Mouse (Mus musculus) liver, embryonic 14.5 days (tissue): ENCODE measurements around the gene Sipa1. TPM values are rescaled to one million over a fixed set of nuclear protein-coding genes. Genes with fewer than 3 reads are reported as not detected.
"Not testable (repeated sequence)": the region's sequence is repeated elsewhere in the genome, so short reads cannot be mapped to it uniquely, and the experiment has no call there.

Experiments
- ATAC-seq: fragments of 200-750 bp; cut with Nextera tagmentation; 2 replicates; pipeline ENCODE4 v1.8.0; 2017; ENCODE audit warnings: moderate number of reproducible peaks, mild to moderate bottlenecking, moderate library complexity; ENCODE audit not compliant: insufficient read depth
- DNase-seq, 3 experiments: peaks; one replicate each; pipeline ENCODE4 v3.0.0-alpha.2; 2012 to 2013; ENCODE audit warnings: low read depth in 3 of 3, low spot score in 3 of 3
- H3K27ac ChIP-seq: fragments of 300-500 bp; sonication (generic); 2 replicates; pipeline ENCODE4 v1.5.1; 2014; ENCODE audit warnings: moderate library complexity, mild to moderate bottlenecking, control low read depth, inconsistent platforms
- H3K27me3 ChIP-seq: fragments of 300-500 bp; sonication (generic); 2 replicates; pipeline ENCODE4 v1.6.1; 2014; ENCODE audit warnings: mild to moderate bottlenecking, low read length, moderate library complexity; ENCODE audit not compliant: control insufficient read depth, insufficient read depth
- H3K36me3 ChIP-seq: fragments of 300-500 bp; sonication (generic); replicated peaks from 2 replicates; pipeline ENCODE4 v1.6.1; 2014; ENCODE audit warnings: low read depth; ENCODE audit not compliant: control insufficient read depth, insufficient read depth
- H3K4me1 ChIP-seq, 2 experiments: fragments of 200-500 bp in 1 of 2; fragments of 300-500 bp in 1 of 2; sonication (generic) in 1 of 2; replicated peaks; 2 replicates each; pipeline ENCODE4 v1.6.1; 2012 to 2014; ENCODE audit warnings: antibody characterized with exemption in 1 of 2, inconsistent platforms in 1 of 2, low read length in 1 of 2; ENCODE audit not compliant: control insufficient read depth in 2 of 2, insufficient read depth in 2 of 2
- H3K4me2 ChIP-seq: fragments of 300-500 bp; sonication (generic); 2 replicates; pipeline ENCODE4 v1.6.1; 2014; ENCODE audit warnings: low read depth, mild to moderate bottlenecking, control low read depth, moderate library complexity
- H3K4me3 ChIP-seq, 2 experiments: fragments of 200-500 bp in 1 of 2; fragments of 300-500 bp in 1 of 2; sonication (generic) in 1 of 2; 2 replicates each; pipeline ENCODE4 v1.5.1; 2012 to 2014; ENCODE audit warnings: low read depth in 2 of 2, low read length in 2 of 2, mild to moderate bottlenecking in 2 of 2, control low read depth in 1 of 2, inconsistent platforms in 1 of 2, moderate library complexity in 1 of 2; ENCODE audit not compliant: insufficient read depth in 1 of 2
- H3K9ac ChIP-seq: fragments of 300-500 bp; sonication (generic); replicated peaks from 2 replicates; pipeline ENCODE4 v1.6.1; 2014; ENCODE audit warnings: mild to moderate bottlenecking, control low read depth, moderate library complexity
- H3K9me3 ChIP-seq: fragments of 300-500 bp; sonication (generic); 2 replicates; pipeline ENCODE4 v1.6.1; 2016; ENCODE audit warnings: low read length, mixed read lengths; ENCODE audit not compliant: control insufficient read depth
- CTCF ChIP-seq: IDR thresholded peaks from 2 replicates; pipeline ENCODE4 v1.5.1; 2016; ENCODE audit warnings: antibody characterized with exemption, low read depth, control low read depth
- EP300 ChIP-seq: IDR thresholded peaks from 2 replicates; pipeline ENCODE4 v1.6.1; 2016; ENCODE audit warnings: antibody characterized with exemption, low read depth
- WGBS: fragments of 180-500 bp; shearing (Covaris S2); extraction: QIAGEN DNeasy Blood & Tissue Kit; methylation state at CpG from one replicate; pipeline ENCODE4 v1.1.7; 2014; ENCODE audit not compliant: insufficient replicate concordance; 5-methylcytosine and 5-hydroxymethylcytosine counted together
- polyA plus RNA-seq, 2 experiments: library from polyadenylated mRNA; depleted of rRNA in 1 of 2; stranded (reverse) in 1 of 2; unstranded in 1 of 2; fragments of >200 nt; fragmentation: Nextera tagmentation in 1 of 2; extraction: Ambion mirVana in 1 of 2; gene quantifications; 2 replicates each; pipeline versions ENCODE4 v1.2.1 to v1.2.3; 2012 to 2014

Sipa1 gene
- polyA plus RNA-seq, 2 experiments = 14.3 to 27.5 TPM

DNA sequence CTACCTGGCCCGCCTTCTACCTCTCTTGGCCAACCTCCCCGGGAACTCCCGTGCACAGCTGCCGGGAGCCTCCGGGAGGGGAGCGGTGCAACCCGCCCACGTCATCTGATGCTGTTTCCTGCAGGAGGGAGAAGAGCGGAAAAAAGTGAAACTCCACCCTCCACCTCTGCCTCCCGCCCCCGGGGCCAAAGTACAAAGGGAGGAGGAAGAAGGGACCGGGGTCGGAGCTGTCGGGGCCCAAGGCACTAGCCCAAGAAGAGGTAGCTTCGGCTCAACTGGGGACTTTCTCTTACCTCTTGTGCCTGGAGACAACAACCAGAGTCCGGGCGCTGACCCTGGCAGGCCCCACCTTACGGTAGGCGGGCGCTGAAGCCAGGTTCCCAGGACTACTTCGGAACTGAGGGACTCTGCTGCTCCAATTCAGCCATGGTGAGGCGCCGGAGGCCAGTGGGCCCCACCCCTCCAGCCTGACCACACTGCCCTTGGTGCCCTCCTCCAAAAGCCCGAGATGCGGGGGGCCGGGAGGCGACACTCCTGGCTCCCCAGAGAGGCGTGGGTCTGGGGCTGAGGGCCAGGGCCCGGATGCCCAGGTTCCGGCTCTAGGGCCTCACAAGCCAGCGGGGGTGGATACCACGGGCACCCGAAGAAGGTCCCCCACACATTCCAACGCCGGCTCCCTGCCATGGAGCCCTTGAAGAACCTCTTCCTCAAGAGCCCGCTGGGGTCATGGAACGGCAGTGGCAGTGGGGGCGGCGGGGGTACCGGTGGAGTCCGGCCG is 26.2 kb upstream of the Sipa1 start:
- Histone ChIP-seq H3K9ac (peak overlapping the region; percentile 92), H3K9me3 (no peaks in the 10 kb centered on the region), H3K4me3 (peak overlapping the region; percentile 93 to 98), H3K4me1 (peaks cover 17 to 19% of the 10 kb centered on the region in 2 experiments), H3K27me3 (no peaks in the 10 kb centered on the region), H3K27ac (peak overlapping the region; percentile 91), H3K36me3 (peaks cover 27% of the 10 kb centered on the region), H3K4me2 (peak overlapping the region; percentile 100)
- DNase-seq = peak; percentile 81 to 87 (median 82)
- peak; percentile 66 for ATAC-seq
- TF ChIP-seq EP300 = no peak; the same call in 1 of the 2 replicates
- 0 out of 2 replicates have a peak, but pooled peaks have one; percentile 2 for TF ChIP-seq CTCF
- WGBS = 4% methylated on average over 42 of the region's 42 CpGs

- Histone ChIP-seq H3K36me3 (peaks cover 29% of the 10 kb centered on the region), H3K4me3 (peak overlapping the region; percentile 93 to 98), H3K27me3 (no peaks in the 10 kb centered on the region)
Measured at GRCm38 (mm10) chr19:5689088-5689428, 25.6 kb upstream of the Sipa1 start.

GRCm38 (mm10) chr19:5688200-5689087 is 24.9 kb upstream of the Sipa1 start, which contains the start of the genes Map3k11 and Pcnx3:
TSS of gene Map3k11 (plus strand) at chr19:5688742.
TSS of gene Pcnx3 (minus strand) at chr19:5688908.
- Histone ChIP-seq H3K4me1 (peaks cover 17 to 19% of the 10 kb centered on the region in 2 experiments), H3K27ac (peak within 1 kb of the TSS; percentile 91), H3K9me3 (no peaks in the 10 kb centered on the region), H3K27me3 (no peaks in the 10 kb centered on the region), H3K9ac (peak within 1 kb of the TSS; percentile 92), H3K4me3 (peak within 1 kb of the TSS; percentile 93 to 98), H3K4me2 (peak within 1 kb of the TSS; percentile 100), H3K36me3 (peaks cover 35% of the 10 kb centered on the region)
- under 1% methylated on average over 69 of the region's 69 CpGs for WGBS
- peak; percentile 84 for ATAC-seq
- no peak for TF ChIP-seq EP300
- peak; percentile 49; the same call in 1 of the 2 replicates for TF ChIP-seq CTCF
- DNase-seq = peak; percentile 94 to 96 (median 95)

More at GRCm38 (mm10) chr19:5689088-5689428, 25.6 kb upstream of the Sipa1 start:
- TF ChIP-seq CTCF (no peak), EP300 (no peak)
- Histone ChIP-seq H3K4me2 (peak overlapping the region; percentile 100), H3K4me1 (peaks cover 17 to 19% of the 10 kb centered on the region in 2 experiments), H3K27ac (peak overlapping the region; percentile 91), H3K9me3 (no peaks in the 10 kb centered on the region), H3K9ac (peak overlapping the region; percentile 92)
- no peak for ATAC-seq
- DNase-seq = no peak
- WGBS = under 1% methylated on average over 7 of the region's 7 CpGs

- no peak for DNase-seq
- H3K27me3 ChIP-seq = no peaks in the 10 kb centered on the region
- ATAC-seq = no peak
- peak overlapping the region; percentile 92 for H3K9ac ChIP-seq
- peak overlapping the region; percentile 100 for H3K4me2 ChIP-seq
- H3K36me3 ChIP-seq = peaks cover 36% of the 10 kb centered on the region
- H3K4me1 ChIP-seq = peaks cover 17 to 19% of the 10 kb centered on the region in 2 experiments
- no peak for TF ChIP-seq EP300
- TF ChIP-seq CTCF = no peak
- peak overlapping the region; percentile 93 to 98 for H3K4me3 ChIP-seq
- peak overlapping the region; percentile 91 for H3K27ac ChIP-seq
- no peaks in the 10 kb centered on the region for H3K9me3 ChIP-seq
- 26% methylated on average over 9 of the region's 9 CpGs for WGBS
Measured at GRCm38 (mm10) chr19:5687738-5688137, 24.2 kb upstream of the Sipa1 start.

DNA sequence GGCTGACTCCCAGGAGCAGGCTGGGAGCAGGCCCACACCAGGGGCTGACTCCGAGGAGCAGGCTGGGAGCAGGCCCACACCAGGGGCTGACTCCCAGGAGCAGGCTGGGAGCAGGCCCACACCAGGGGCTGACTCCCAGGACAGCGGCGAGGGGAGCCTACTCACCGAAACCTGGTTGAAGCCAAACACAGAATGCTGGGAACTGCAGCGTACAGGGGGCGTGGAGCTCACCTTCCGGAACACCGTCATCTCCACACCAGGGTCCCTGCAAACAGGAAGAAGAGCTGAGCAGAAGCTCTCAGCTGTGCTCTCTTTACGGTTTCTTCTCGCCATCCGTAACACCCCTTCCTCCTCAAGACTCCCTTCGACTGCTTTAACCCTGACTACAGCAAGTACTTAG is 23.4 kb upstream of the Sipa1 start:
- WGBS = 81% methylated on average over 12 of the region's 12 CpGs
- Histone ChIP-seq H3K4me3 (peak overlapping the region; percentile 93 to 98), H3K27ac (peak overlapping the region; percentile 91), H3K4me2 (peak overlapping the region; percentile 100), H3K36me3 (peaks cover 39% of the 10 kb centered on the region), H3K9ac (peak overlapping the region; percentile 92; the same call in 1 of the 2 replicates), H3K4me1 (peaks cover 17 to 19% of the 10 kb centered on the region in 2 experiments)
- H3K27me3 ChIP-seq, DNase-seq, ATAC-seq, H3K9me3 ChIP-seq: not testable (repeated sequence)
